Mouse (Mus musculus): ENCODE data around the gene H2-M5. TPM values are rescaled to one million over a fixed set of nuclear protein-coding genes. Genes with fewer than 3 reads are reported as not detected.
A peak's percentile ranks its signal among the peaks of the same experiment; 100 is the strongest.

The H2-M5 gene
- total RNA-seq, 2 experiments from 2014 or later: 1.6 to 1.7 TPM

DNA sequence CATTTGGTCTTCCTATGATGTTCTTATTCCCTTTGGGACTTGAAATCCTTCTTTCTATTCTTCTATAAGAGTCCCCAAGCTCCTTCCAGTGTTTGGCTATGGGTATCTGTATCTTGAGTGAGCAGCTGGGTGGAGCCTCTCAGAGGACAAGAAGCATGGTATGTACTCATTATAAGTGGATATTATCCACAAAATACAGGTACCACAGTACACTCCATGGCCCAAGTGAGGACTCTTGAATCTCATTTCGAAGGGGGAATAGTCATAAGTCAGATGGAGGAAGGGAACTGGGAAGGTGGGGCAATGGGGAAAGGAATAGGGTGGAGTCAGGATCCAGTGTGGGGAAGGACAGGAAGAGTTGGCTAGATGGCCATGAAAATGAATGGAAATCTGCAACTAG lies 36.3 kb downstream of the H2-M5 start:
- intact Hi-C loops (cut with DNase I): loop anchor here (10.0 kb wide), 1 partner anchor 978 kb away; the partner anchor contains the start of gene Gnl1
- DNase-seq (ENCODE audit: low spot score in 2 of 2): no peak

DNA sequence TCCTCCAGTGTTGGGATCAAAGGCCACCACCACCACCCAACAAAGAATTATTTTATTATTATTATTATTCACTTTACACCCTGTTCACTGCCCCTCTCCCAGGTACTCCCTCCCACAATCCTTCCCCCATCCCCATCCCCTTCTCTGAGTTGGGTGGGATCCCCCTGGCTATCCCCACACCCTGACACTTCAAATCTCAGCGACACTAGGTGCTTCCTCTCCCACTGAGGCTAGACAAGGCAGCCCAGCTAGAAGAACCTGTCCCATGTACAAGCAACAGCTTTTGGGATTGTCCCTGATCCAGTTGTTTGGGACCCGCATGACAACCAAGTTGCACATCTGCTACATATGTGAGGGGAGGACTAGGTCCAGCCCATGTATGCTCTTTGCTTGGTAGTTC lies 36.7 kb downstream of the H2-M5 start:
- intact Hi-C loops (cut with DNase I): loop anchor here (10.0 kb wide), 1 partner anchor 978 kb away; the partner anchor contains the start of gene Gnl1
- no peak for DNase-seq (ENCODE audit: low spot score in 2 of 2)

DNA sequence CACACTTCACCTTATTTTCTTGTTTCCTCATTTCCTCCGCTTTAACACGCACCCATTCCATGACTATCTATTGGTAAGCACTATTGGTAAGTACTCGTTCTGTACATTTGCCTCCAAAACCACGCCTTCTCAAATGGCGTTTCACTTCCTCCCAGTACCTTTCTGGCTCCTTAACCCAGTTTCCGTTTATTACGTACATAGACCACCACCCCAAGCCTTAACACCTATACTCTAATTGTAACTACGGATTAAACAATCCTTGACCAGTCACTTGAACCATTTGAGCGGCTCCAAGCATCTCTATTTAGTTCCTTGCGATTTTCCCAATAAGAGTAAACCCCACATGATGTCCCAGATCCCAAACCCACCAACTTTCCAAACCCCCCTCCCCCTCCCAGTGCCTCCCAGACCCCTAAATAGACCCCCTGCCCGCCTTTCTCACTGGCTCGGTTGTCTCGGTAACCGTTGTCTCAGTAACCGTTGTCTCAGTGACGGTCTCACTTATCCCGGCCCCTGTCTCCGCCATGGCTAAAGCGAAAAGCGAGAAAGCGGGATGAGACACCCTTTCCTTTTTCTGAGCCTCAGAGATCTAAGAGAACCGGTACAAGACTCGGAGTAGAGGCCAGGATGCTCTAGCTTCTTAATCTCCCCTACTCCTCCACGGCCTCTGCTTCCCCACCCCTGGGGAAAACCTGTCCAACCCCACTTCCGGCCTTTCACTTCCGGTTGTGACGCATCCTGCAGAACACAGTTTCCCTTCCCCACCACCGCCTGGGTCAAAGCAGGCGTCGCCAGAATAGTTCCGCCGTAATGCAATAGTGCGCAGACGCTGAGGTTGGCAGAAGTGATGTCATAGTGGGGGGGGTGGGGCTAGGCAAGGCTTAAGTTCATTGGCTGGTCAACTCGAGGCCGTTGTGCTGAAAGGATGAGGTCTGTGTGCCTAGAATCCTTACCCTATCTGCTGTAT lies 38.1 kb downstream of the H2-M5 start, which contains the start of gene Ppp1r11:
TSS of gene Ppp1r11 (minus strand) at position 761 of the 967 bp plus-strand sequence.
- DNase-seq (ENCODE audit: low spot score in 2 of 2): peak; percentile 94 to 99
- intact Hi-C loops (cut with DNase I): loop anchor here (2.0 to 10.0 kb wide), 2 partner anchors 96 to 976 kb away; partner anchors contain the start of gene Gnl1

DNA sequence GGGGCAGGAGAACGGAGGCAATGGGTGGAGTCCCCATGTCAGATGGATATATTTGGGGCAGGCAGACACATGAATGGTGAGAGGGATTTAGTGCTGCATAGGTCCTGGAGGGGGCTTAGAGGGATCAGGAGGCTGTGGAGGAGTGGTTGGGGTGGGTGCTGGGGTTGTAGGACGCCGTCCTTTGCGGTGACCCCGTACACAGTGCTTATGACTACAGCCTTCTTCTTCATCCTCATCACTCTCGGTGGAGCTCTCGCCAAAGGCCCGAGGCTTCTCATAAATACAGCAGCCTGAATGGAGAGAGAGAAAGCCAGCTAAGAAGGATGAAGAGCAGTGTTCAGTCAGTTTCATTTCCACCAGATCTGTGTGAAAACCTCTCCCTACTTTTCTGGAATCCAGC lies 40.1 kb downstream of the H2-M5 start:
- intact Hi-C loops (cut with DNase I): no loop called here
- no peak for DNase-seq (ENCODE audit: low spot score in 2 of 2)

DNA sequence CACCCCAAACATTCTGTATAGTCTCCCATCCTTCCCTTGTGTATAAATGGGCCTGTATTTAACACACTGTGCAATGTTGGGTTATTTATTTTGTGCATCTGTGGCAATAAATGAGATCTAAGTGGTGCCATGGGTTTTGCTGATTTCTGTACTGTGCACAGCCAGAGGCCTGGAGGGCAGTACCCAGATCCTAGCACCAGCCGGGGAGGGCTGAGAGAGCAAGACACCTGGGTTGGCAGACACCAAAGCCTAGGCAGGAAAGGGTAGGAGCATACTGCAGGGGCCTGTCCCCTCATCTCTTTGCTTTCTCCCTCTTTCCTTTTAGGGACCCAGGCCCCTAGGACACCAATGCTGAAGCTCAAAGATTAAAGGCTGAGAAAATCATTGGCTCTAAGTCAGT lies 41.1 kb downstream of the H2-M5 start:
- intact Hi-C loops (cut with DNase I): no loop called here
- DNase-seq (ENCODE audit: low spot score in 2 of 2): no peak

DNA sequence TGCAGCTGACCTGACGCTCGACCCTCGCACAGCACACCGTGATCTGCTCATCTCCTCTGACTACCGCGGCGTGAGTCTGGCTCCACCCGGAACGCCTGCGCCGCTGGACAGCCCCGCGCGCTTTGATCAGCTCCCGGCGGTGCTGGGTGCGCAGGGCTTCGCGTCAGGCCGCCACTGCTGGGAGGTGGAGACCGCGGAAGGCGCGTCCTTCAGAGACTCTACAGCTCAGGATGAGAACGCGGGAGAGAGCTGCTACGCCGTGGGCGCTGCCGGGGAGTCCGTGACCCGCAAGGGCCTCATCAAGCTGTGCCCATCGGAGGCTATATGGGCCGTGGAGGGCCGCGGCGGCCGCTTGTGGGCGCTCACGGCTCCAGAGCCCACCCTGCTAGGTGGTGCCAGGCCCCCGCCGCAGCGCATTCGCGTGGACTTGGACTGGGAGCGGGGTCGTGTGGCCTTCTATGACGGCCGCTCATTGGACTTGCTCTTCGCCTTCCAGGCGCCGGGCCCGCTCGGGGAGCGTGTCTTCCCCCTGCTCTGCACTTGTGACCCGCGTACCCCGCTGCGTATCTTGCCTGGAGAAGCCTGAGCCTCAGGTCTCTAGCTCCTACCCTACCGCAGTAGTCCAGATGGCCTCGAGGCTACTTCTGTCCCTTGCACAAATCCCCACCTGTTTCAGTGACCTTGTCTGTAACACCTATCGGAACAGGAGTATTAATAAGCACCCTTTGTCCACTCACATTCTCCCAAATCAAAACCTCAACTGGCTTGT lies 42.1 kb downstream of the H2-M5 start:
- intact Hi-C loops (cut with DNase I): no loop called here
- DNase-seq (ENCODE audit: low spot score in 2 of 2): peak; percentile 66 to 74

DNA sequence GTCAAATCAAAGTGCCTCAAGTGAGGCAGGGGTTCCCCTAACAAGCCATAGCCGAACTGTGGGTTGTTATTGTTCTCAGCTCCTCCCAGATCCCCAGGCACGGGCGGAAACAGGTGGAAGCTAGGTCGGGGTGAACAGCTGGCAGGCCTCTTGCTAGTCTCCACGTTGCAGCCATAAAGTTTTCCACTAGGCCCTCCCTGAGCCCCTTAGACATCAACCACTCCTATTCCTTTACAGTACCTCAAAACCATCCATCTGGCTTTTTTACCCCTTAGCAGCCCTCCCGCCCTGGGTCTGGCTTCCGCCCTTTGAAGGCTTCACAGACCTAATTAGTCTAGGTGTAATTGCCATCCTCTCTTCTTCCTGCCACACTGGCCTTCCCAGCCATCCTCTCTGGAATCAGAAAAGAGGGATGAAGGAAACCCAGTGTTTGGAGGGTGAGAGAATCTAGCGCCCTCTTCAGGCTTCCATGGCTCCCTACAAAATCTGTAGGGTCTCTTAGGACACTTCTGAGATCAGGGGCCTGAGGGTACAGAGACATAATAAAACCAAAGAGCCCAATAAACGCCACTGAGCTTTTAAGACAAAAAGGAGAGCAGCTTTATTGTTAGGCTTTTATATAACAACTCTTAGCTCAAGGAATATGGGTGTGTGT lies 45.1 kb downstream of the H2-M5 start:
- intact Hi-C loops (cut with DNase I): no loop called here
- DNase-seq (ENCODE audit: low spot score in 2 of 2): peak in 1 of 2 experiments; percentile 44

DNA sequence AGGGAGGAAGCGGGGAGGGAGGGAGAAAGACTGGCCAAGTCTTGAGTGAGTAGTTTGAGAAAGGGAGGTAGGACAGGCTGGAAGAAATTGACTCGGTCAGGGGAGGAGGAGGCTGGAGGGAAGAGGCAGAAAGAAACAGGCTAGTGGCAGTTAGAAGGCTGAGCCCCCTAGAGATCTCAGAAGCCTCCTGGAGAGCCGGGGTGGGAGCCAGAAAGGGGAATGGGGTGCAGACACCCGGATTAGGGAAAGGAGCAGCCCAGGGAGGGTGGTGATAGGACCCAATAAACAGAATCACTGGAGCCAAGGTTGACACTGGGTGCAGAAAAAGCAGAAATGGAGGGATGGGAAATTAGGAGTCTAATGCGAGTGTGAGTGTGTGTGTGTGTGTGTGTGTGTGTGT lies 45.6 kb downstream of the H2-M5 start:
- intact Hi-C loops (cut with DNase I): no loop called here
- no peak for DNase-seq (ENCODE audit: low spot score in 2 of 2)

DNA sequence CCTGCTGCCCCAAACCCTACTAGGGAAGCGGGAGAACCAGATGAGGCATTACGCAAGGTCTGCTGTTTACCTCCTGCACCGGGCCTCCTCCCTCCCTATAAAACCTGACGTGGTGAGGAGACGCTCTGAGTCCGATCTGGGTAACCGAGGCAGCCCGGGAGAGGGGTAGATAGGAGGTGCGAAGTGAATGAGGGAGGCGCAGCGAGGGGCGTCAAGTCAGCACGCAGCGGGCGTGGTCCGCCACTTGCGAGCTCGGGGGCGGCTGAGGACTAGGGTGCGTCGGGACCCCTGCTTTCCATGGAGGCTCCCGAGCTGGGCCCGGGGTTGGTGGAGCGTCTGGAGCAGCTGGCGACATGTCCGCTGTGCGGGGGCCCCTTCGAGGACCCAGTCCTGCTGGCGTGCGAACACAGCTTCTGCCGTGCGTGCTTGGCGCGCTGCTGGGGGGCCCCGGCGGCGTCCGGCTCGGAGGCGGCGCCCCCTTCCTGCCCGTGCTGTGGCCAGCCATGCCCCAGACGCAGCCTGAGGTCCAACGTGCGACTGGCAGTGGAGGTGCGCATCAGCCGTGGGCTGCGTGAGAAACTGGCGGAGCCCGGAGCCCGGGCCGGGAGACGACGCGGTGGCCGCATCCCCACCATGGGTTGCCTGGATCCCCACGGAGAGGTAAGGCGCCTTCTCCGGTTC lies 46.4 kb downstream of the H2-M5 start, which contains the start of gene Rnf39:
TSS of gene Rnf39 (plus strand) at position 128 of the 681 bp plus-strand sequence.
- intact Hi-C loops (cut with DNase I): no loop called here
- DNase-seq (ENCODE audit: low spot score in 2 of 2): peak in 1 of 2 experiments; percentile 67

DNA sequence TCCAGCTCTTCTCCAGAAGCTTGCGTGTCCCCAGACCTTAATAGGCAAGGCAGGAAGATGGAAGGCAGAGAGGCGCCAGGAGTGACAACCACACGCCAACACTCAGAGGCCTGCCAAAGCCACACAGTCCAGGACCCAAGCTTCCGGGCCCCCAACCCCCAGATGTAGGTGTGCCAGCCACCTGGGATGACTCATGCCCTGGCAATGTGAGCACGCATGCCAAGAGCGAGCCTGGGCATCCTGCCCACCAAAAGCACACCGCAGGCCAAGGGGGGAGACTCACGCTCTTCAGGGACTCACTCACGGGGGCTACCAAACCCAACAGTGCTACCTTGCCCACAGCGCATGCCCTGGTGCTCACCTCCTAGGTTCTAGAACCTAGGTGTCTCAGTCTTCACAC lies 46.9 kb downstream of the H2-M5 start:
- DNase-seq (ENCODE audit: low spot score in 2 of 2): peak; percentile 43 to 84
- intact Hi-C loops (cut with DNase I): no loop called here

DNA sequence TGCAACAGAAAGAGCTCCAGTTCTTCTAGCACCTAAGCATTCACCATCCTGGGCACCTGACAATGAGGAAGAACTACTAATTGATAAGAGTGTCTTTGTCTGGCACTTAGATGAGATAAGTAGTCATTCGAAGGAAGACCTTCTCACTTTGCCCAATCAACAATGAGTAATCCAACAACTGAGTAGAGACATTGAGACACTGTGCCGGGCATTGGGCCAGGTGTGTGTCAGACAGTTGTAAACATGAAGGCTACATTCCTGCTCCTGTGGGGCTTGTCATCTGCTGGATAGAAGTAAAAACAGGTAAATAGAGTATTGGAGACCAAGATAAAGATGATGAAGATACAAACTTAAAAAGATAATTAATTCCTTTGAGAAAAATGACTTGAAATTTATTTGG lies 51.3 kb downstream of the H2-M5 start:
- intact Hi-C loops (cut with DNase I): no loop called here
- no peak for DNase-seq (ENCODE audit: low spot score in 2 of 2)

Other genes starting within 250 kb of the H2-M5 start
- not detected for gene H2-M10.5, start 216.6 kb downstream of the H2-M5 start, total RNA-seq (2021)
- gene H2-M10.6, start 177.4 kb downstream of the H2-M5 start, total RNA-seq (2021): not detected
- 10 to 100 TPM; 21.0 to 23.1 TPM for gene Trim26, start 152.4 kb downstream of the H2-M5 start, total RNA-seq (2021)
- gene Trim15, start 122.3 kb downstream of the H2-M5 start, total RNA-seq (2021): not detected
- not detected for gene Trim10, start 120.0 kb downstream of the H2-M5 start, total RNA-seq (2021)
- gene Trim40, start 99.4 kb downstream of the H2-M5 start, total RNA-seq (2021): not detected
- not detected for gene Trim31, start 91.4 kb downstream of the H2-M5 start, total RNA-seq (2021)
- gene Rnf39, start 46.6 kb downstream of the H2-M5 start, total RNA-seq (2021): 1 to 10 TPM; 5.4 to 7.4 TPM
- 100 to 1,000 TPM; 119 to 132 TPM for gene Ppp1r11, start 37.8 kb downstream of the H2-M5 start, total RNA-seq (2021)
- 10 to 100 TPM; 29.8 to 34.5 TPM for gene Znrd1, start 31.0 kb downstream of the H2-M5 start, total RNA-seq (2021)
- 1 to 10 TPM; 5.0 to 5.2 TPM for gene Znrd1as, start 30.9 kb downstream of the H2-M5 start, total RNA-seq (2021)
- gene 2410137M14Rik, start 8.3 kb downstream of the H2-M5 start, total RNA-seq (2021): under 1 TPM in 1 of 2 experiments, not detected in 1; 0.66 TPM
- gene Zfp57, start 11.6 kb upstream of the H2-M5 start, total RNA-seq (2021): 10 to 100 TPM; 14.5 to 17.6 TPM
- 10 to 100 TPM; 51.6 to 68.2 TPM for gene Mog, start 33.9 kb upstream of the H2-M5 start, total RNA-seq (2021)
- 100 to 1,000 TPM; 670 to 698 TPM for gene Gabbr1, start 56.4 kb upstream of the H2-M5 start, total RNA-seq (2021)
- gene Olfr90, start 99.0 kb upstream of the H2-M5 start, total RNA-seq (2021): not detected
- not detected for gene Olfr91, start 108.7 kb upstream of the H2-M5 start, total RNA-seq (2021)
- gene Olfr92, start 130.6 kb upstream of the H2-M5 start, total RNA-seq (2021): not detected
- not detected for gene Olfr93, start 172.0 kb upstream of the H2-M5 start, total RNA-seq (2021)
- not detected for gene Ubd, start 204.4 kb upstream of the H2-M5 start, total RNA-seq (2021)
- not detected for gene Olfr94, start 211.5 kb upstream of the H2-M5 start, total RNA-seq (2021)
- gene Olfr95, start 223.6 kb upstream of the H2-M5 start, total RNA-seq (2021): not detected
- gene Olfr96, start 230.6 kb upstream of the H2-M5 start, total RNA-seq (2021): not detected
- not detected for gene Olfr97, start 247.8 kb upstream of the H2-M5 start, total RNA-seq (2021)